Mouse (Mus musculus) kidney, embryonic 15.5 days (tissue): ENCODE measurements around the gene Macc1. TPM values are rescaled to one million over a fixed set of nuclear protein-coding genes. Genes with fewer than 3 reads are reported as not detected.

ENCODE experiments used
- ATAC-seq: fragments of 200-750 bp; cut with Nextera tagmentation; replicated peaks from 2 replicates; pipeline ENCODE4 v1.8.0; 2017; ENCODE audit warnings: moderate TSS enrichment; ENCODE audit not compliant: low FRiP score
- H3K27ac ChIP-seq: fragments of 300-500 bp; sonication (generic); 2 replicates; pipeline ENCODE4 v1.5.1; 2015; ENCODE audit warnings: mild to moderate bottlenecking, inconsistent platforms
- H3K27me3 ChIP-seq: fragments of 300-500 bp; sonication (generic); 2 replicates; pipeline ENCODE4 v1.6.1; 2015; ENCODE audit warnings: inconsistent platforms
- H3K36me3 ChIP-seq: fragments of 300-500 bp; sonication (generic); 2 replicates; pipeline ENCODE4 v1.6.1; 2015; ENCODE audit warnings: inconsistent platforms
- H3K4me1 ChIP-seq: fragments of 300-500 bp; sonication (generic); 2 replicates; pipeline ENCODE4 v1.6.1; 2015; ENCODE audit warnings: inconsistent platforms
- H3K4me2 ChIP-seq: fragments of 300-500 bp; sonication (generic); 2 replicates; pipeline ENCODE4 v1.6.1; 2015; ENCODE audit warnings: moderate library complexity, mild to moderate bottlenecking, inconsistent platforms
- H3K4me3 ChIP-seq: fragments of 300-500 bp; sonication (generic); replicated peaks from 2 replicates; pipeline ENCODE4 v1.5.1; 2015; ENCODE audit warnings: mild to moderate bottlenecking, inconsistent platforms
- H3K9ac ChIP-seq: fragments of 300-500 bp; sonication (generic); 2 replicates; pipeline ENCODE4 v1.6.1; 2015; ENCODE audit warnings: mild to moderate bottlenecking, inconsistent platforms
- H3K9me3 ChIP-seq: fragments of 300-500 bp; sonication (generic); replicated peaks from 2 replicates; pipeline ENCODE4 v1.6.1; 2016; ENCODE audit warnings: inconsistent platforms
- WGBS: fragments of 180-500 bp; shearing (Covaris S2); methylation state at CpG from one replicate; pipeline ENCODE4 v1.1.7; 2015; ENCODE audit warnings: mixed read lengths; 5-methylcytosine and 5-hydroxymethylcytosine counted together
- polyA plus RNA-seq: library from polyadenylated mRNA; unstranded; fragments of >200 nt; fragmentation: Nextera tagmentation; extraction: Ambion mirVana; gene quantifications from 2 replicates; pipeline ENCODE4 v1.2.1, GENCODE M21; 2015

Gene Macc1
- polyA plus RNA-seq, 1 experiment from 2014 or later: 0.91 TPM

- no peak for ATAC-seq
- no peaks in the 10 kb centered on the region for H3K27me3 ChIP-seq
- no peak overlapping the region for H3K27ac ChIP-seq
- H3K4me2 ChIP-seq: no peak overlapping the region
- H3K4me1 ChIP-seq: no peaks in the 10 kb centered on the region
- H3K4me3 ChIP-seq: no peak overlapping the region
- 91% methylated on average over 2 of the region's 2 CpGs for WGBS
- no peak overlapping the region for H3K9ac ChIP-seq
- H3K9me3 ChIP-seq: no peaks in the 10 kb centered on the region
- H3K36me3 ChIP-seq: no peaks in the 10 kb centered on the region
These were observed 84.1 kb downstream of the Macc1 start for GRCm38 (mm10) chr12:119398046-119398659.

GRCm38 (mm10) chr12:119402273-119402672 lies 88.2 kb downstream of the Macc1 start:
- WGBS: 91% methylated on average over 1 of the region's 1 CpGs
- no peak for ATAC-seq
- no peak overlapping the region for H3K4me3 ChIP-seq

GRCm38 (mm10) chr12:119402796-119403195 lies 88.7 kb downstream of the Macc1 start:
- Histone ChIP-seq H3K27me3 (no peaks in the 10 kb centered on the region), H3K4me2 (no peak overlapping the region), H3K9ac (no peak overlapping the region), H3K27ac (no peak overlapping the region), H3K36me3 (no peaks in the 10 kb centered on the region), H3K4me1 (no peaks in the 10 kb centered on the region), H3K9me3 (no peaks in the 10 kb centered on the region), H3K4me3 (no peak overlapping the region)
- 50% methylated on average over 3 of the region's 3 CpGs for WGBS
- 0 out of 2 replicates have a peak, but pooled peaks have one; percentile 9 for ATAC-seq

More at GRCm38 (mm10) chr12:119402273-119402672, 88.2 kb downstream of the Macc1 start:
- Histone ChIP-seq H3K4me2 (no peak overlapping the region), H3K36me3 (no peaks in the 10 kb centered on the region), H3K9me3 (no peaks in the 10 kb centered on the region), H3K27me3 (no peaks in the 10 kb centered on the region), H3K9ac (no peak overlapping the region), H3K27ac (no peak overlapping the region), H3K4me1 (no peaks in the 10 kb centered on the region)

GRCm38 (mm10) chr12:119404810-119405209 lies 90.7 kb downstream of the Macc1 start:
- no peaks in the 10 kb centered on the region for H3K36me3 ChIP-seq
- no peaks in the 10 kb centered on the region for H3K27me3 ChIP-seq
- H3K4me2 ChIP-seq: no peak overlapping the region
- no peaks in the 10 kb centered on the region for H3K4me1 ChIP-seq
- no peak overlapping the region for H3K4me3 ChIP-seq
- 93% methylated on average over 1 of the region's 1 CpGs for WGBS
- no peak for ATAC-seq
- H3K27ac ChIP-seq: no peak overlapping the region
- H3K9ac ChIP-seq: no peak overlapping the region
- H3K9me3 ChIP-seq: no peaks in the 10 kb centered on the region

- H3K4me1 ChIP-seq: no peaks in the 10 kb centered on the region
- no peak overlapping the region for H3K4me2 ChIP-seq
- H3K4me3 ChIP-seq: no peak overlapping the region
- no peaks in the 10 kb centered on the region for H3K9me3 ChIP-seq
- H3K27ac ChIP-seq: no peak overlapping the region
- no peaks in the 10 kb centered on the region for H3K36me3 ChIP-seq
- H3K9ac ChIP-seq: no peak overlapping the region
- no peaks in the 10 kb centered on the region for H3K27me3 ChIP-seq
- ATAC-seq: no peak
These were observed 96.5 kb downstream of the Macc1 start for GRCm38 (mm10) chr12:119410522-119410921.

- no peaks in the 10 kb centered on the region for H3K27me3 ChIP-seq
- no peaks in the 10 kb centered on the region for H3K4me1 ChIP-seq
- no peak overlapping the region for H3K4me2 ChIP-seq
- H3K4me3 ChIP-seq: no peak overlapping the region
- no peaks in the 10 kb centered on the region for H3K9me3 ChIP-seq
- H3K36me3 ChIP-seq: no peaks in the 10 kb centered on the region
- 63% methylated on average over 2 of the region's 2 CpGs for WGBS
- H3K27ac ChIP-seq: no peak overlapping the region
- H3K9ac ChIP-seq: no peak overlapping the region
- ATAC-seq: no peak
These were observed 96.9 kb downstream of the Macc1 start for GRCm38 (mm10) chr12:119410956-119411355.

- Histone ChIP-seq H3K27me3 (no peaks in the 10 kb centered on the region), H3K4me3 (no peak overlapping the region), H3K4me1 (no peaks in the 10 kb centered on the region), H3K27ac (no peak overlapping the region), H3K4me2 (no peak overlapping the region), H3K36me3 (no peaks in the 10 kb centered on the region), H3K9ac (no peak overlapping the region), H3K9me3 (no peaks in the 10 kb centered on the region)
- WGBS: 74% methylated on average over 2 of the region's 2 CpGs
- no peak for ATAC-seq
These were observed 97.9 kb downstream of the Macc1 start for GRCm38 (mm10) chr12:119411982-119412381.

- no peak for ATAC-seq
- Histone ChIP-seq H3K27me3 (no peaks in the 10 kb centered on the region), H3K4me3 (no peak overlapping the region), H3K27ac (no peak overlapping the region), H3K9me3 (no peaks in the 10 kb centered on the region), H3K4me2 (no peak overlapping the region), H3K9ac (no peak overlapping the region), H3K4me1 (no peaks in the 10 kb centered on the region), H3K36me3 (no peaks in the 10 kb centered on the region)
- WGBS: 84% methylated on average over 2 of the region's 2 CpGs
These were observed 101.8 kb downstream of the Macc1 start for GRCm38 (mm10) chr12:119415900-119416299.

- H3K36me3 ChIP-seq: no peaks in the 10 kb centered on the region
- no peak overlapping the region for H3K4me3 ChIP-seq
- 84% methylated on average over 2 of the region's 2 CpGs for WGBS
- no peaks in the 10 kb centered on the region for H3K9me3 ChIP-seq
- no peak overlapping the region for H3K27ac ChIP-seq
- H3K4me1 ChIP-seq: no peaks in the 10 kb centered on the region
- H3K9ac ChIP-seq: no peak overlapping the region
- H3K27me3 ChIP-seq: no peaks in the 10 kb centered on the region
- no peak overlapping the region for H3K4me2 ChIP-seq
- ATAC-seq: no peak
These were observed 111.7 kb downstream of the Macc1 start for GRCm38 (mm10) chr12:119425749-119426148.

- WGBS: 94% methylated on average over 2 of the region's 2 CpGs
- Histone ChIP-seq H3K9ac (no peak overlapping the region), H3K27me3 (no peaks in the 10 kb centered on the region), H3K27ac (no peak overlapping the region), H3K4me1 (no peaks in the 10 kb centered on the region), H3K36me3 (no peaks in the 10 kb centered on the region), H3K4me3 (no peak overlapping the region), H3K9me3 (no peaks in the 10 kb centered on the region), H3K4me2 (no peak overlapping the region)
- ATAC-seq: no peak
These were observed 112.3 kb downstream of the Macc1 start for GRCm38 (mm10) chr12:119426182-119426886.

GRCm38 (mm10) chr12:119426887-119427204 lies 112.8 kb downstream of the Macc1 start:
- WGBS: 63% methylated on average over 1 of the region's 1 CpGs
- Histone ChIP-seq H3K36me3 (no peaks in the 10 kb centered on the region), H3K9ac (no peak overlapping the region), H3K4me2 (no peak overlapping the region), H3K9me3 (no peaks in the 10 kb centered on the region), H3K27ac (no peak overlapping the region), H3K27me3 (no peaks in the 10 kb centered on the region), H3K4me1 (no peaks in the 10 kb centered on the region), H3K4me3 (no peak overlapping the region)
- ATAC-seq: peak; percentile 83

- 70% methylated on average over 2 of the region's 2 CpGs for WGBS
- no peaks in the 10 kb centered on the region for H3K9me3 ChIP-seq
- H3K27ac ChIP-seq: no peak overlapping the region
- H3K4me3 ChIP-seq: no peak overlapping the region
- no peaks in the 10 kb centered on the region for H3K4me1 ChIP-seq
- no peak for ATAC-seq
- H3K36me3 ChIP-seq: no peaks in the 10 kb centered on the region
- no peaks in the 10 kb centered on the region for H3K27me3 ChIP-seq
- H3K9ac ChIP-seq: no peak overlapping the region
- no peak overlapping the region for H3K4me2 ChIP-seq
These were observed 126.7 kb downstream of the Macc1 start for GRCm38 (mm10) chr12:119440720-119441119.

- H3K4me1 ChIP-seq: no peaks in the 10 kb centered on the region
- no peak for ATAC-seq
- H3K9me3 ChIP-seq: no peaks in the 10 kb centered on the region
- no peaks in the 10 kb centered on the region for H3K27me3 ChIP-seq
- H3K27ac ChIP-seq: no peak overlapping the region
- WGBS: 88% methylated on average over 2 of the region's 2 CpGs
- H3K4me2 ChIP-seq: no peak overlapping the region
- H3K36me3 ChIP-seq: no peaks in the 10 kb centered on the region
- H3K9ac ChIP-seq: no peak overlapping the region
- no peak overlapping the region for H3K4me3 ChIP-seq
These were observed 136.0 kb downstream of the Macc1 start for GRCm38 (mm10) chr12:119450116-119450515.
